Mouse (Mus musculus) spleen, postnatal 0 days (tissue): ENCODE data around the gene Ephb6. TPM values are rescaled to one million over a fixed set of nuclear protein-coding genes. Genes with fewer than 3 reads are reported as not detected.

Experiments
- polyA plus RNA-seq: library from polyadenylated mRNA; unstranded; fragments of >200 nt; fragmentation: Nextera tagmentation; extraction: Ambion mirVana; gene quantifications from 2 replicates; pipeline ENCODE4 v1.2.1, GENCODE M21; 2015

Ephb6 gene
- polyA plus RNA-seq: 1.6 and 3.6 TPM in 2 replicates

GRCm38 (mm10) chr6:41605061-41605793, at the start of gene Ephb6:
Ephb6 (plus strand) TSS chr6:41605482.

GRCm38 (mm10) chr6:41636178-41636577, 30.9 kb downstream of the Ephb6 start, which contains the start of gene Trpv6:
Trpv6 (minus strand) TSS chr6:41636405.

Other genes with a start within 250 kb of the Ephb6 start
- gene Prss3, start 227.8 kb upstream of the Ephb6 start, polyA plus RNA-seq: 11.8 and 54.9 TPM in 2 replicates
- 18.9 and 83.1 TPM in 2 replicates for gene Gm5771, start 213.1 kb upstream of the Ephb6 start, polyA plus RNA-seq
- 8.0 and 40.8 TPM in 2 replicates for gene Gm10334, start 159.3 kb upstream of the Ephb6 start, polyA plus RNA-seq
- 20.1 and 83.0 TPM in 2 replicates for gene Prss1, start 146.6 kb upstream of the Ephb6 start, polyA plus RNA-seq
- gene Prss2, start 83.7 kb upstream of the Ephb6 start, polyA plus RNA-seq: 28.5 and 81.9 TPM in 2 replicates
- gene Trpv6, start 30.9 kb downstream of the Ephb6 start, polyA plus RNA-seq: 0.06 TPM in 1 of 2 replicates, not detected in the other
- 0.05 and 0.13 TPM in 2 replicates for gene Trpv5, start 75.3 kb downstream of the Ephb6 start, polyA plus RNA-seq
- gene Llcfc1, start 78.9 kb downstream of the Ephb6 start, polyA plus RNA-seq: 0.23 TPM in 1 of 2 replicates, not detected in the other
- gene Kel, start 98.9 kb downstream of the Ephb6 start, polyA plus RNA-seq: 134 and 147 TPM in 2 replicates
- not detected in 2 replicates for gene Olfr459, start 169.7 kb downstream of the Ephb6 start, polyA plus RNA-seq
- not detected in 2 replicates for gene Pip, start 242.1 kb downstream of the Ephb6 start, polyA plus RNA-seq
- gene Sval2, start 247.5 kb downstream of the Ephb6 start, polyA plus RNA-seq: not detected in 2 replicates